Comparison of ENCODE assay signal across 42 mouse cellular contexts in the genomic region with DNA sequence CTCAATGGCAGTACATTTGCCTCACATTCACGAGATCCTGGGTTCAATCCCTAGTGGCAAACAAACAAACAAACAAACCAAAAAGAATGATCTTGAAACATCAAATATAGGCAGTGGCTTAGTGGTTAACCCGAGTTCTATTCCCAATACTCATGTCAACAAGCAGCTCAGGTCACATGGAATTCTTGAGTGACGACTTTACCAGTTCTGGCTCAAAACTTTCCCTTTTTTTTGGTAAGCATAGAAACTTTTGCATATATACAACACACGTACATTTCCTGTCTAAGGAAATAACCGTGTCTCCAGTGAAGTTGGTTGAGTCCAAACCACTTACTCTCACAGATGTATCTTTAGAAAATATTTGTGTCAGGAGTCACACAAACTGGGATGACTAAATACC. TPM values are rescaled to one million over a fixed set of nuclear protein-coding genes. Genes with fewer than 3 reads are reported as not detected.
"Had no signal": no experiment of that assay in that cellular context is flagged by ENCODE, and none has a peak within 500 bp of the region (broad histone marks: within the 10 kb centered on the region; RNA-seq: fewer than 3 reads in every experiment).

No protein-coding gene starts in this region.

- H3K4me1 ChIP-seq: limb, embryonic 10.5 days; limb, embryonic 12.5 days; liver, embryonic 12.5 days; liver, embryonic 13.5 days; liver, embryonic 15.5 days; megakaryocyte, embryonic 14.5 days; midbrain, embryonic 10.5 days; midbrain, embryonic 12.5 days; midbrain, embryonic 13.5 days; midbrain, embryonic 15.5 days; neural tube, embryonic 12.5 days had no signal

- H3K27me3 ChIP-seq: limb, embryonic 12.5 days; limb, embryonic 13.5 days; limb, embryonic 15.5 days; liver, embryonic 12.5 days; liver, embryonic 13.5 days; liver, embryonic 15.5 days; lung, embryonic 15.5 days; megakaryocyte, embryonic 14.5 days; midbrain, embryonic 12.5 days; midbrain, embryonic 13.5 days; midbrain, embryonic 15.5 days; neural tube, embryonic 12.5 days; neural tube, embryonic 13.5 days had no signal

- H3K9ac ChIP-seq: limb, embryonic 12.5 days; limb, embryonic 13.5 days; limb, embryonic 15.5 days; liver, embryonic 12.5 days; liver, embryonic 13.5 days; liver, embryonic 14.5 days; liver, embryonic 15.5 days; liver, postnatal 0 days; lung, embryonic 14.5 days; lung, embryonic 15.5 days; midbrain, embryonic 12.5 days; midbrain, embryonic 13.5 days; midbrain, embryonic 15.5 days; neural tube, embryonic 12.5 days; neural tube, embryonic 13.5 days had no signal

- H3K4me2 ChIP-seq: limb, embryonic 12.5 days; limb, embryonic 13.5 days; limb, embryonic 15.5 days; liver, embryonic 11.5 days; liver, embryonic 12.5 days; liver, embryonic 13.5 days; liver, embryonic 15.5 days; lung, embryonic 14.5 days; lung, embryonic 15.5 days; midbrain, embryonic 11.5 days; midbrain, embryonic 12.5 days; midbrain, embryonic 13.5 days; midbrain, embryonic 15.5 days; neural tube, embryonic 12.5 days; neural tube, embryonic 13.5 days had no signal

- DNase-seq: left cerebral cortex, postnatal 4 days; liver; liver, embryonic 13.5 days; liver, postnatal 0 days; lung, adult 18-20 months; lung, adult 2 months; lung, embryonic 14.5 days; lung, postnatal 10 days; lung, postnatal 14 days; lung, postnatal 36 days; lung, postnatal 4 days; midbrain, embryonic 14.5 days had no signal

- ATAC-seq: liver, embryonic 12.5 days; liver, postnatal 0 days; lung, postnatal 0 days; midbrain, embryonic 13.5 days; midbrain, embryonic 15.5 days; midbrain, embryonic 16.5 days had no signal

- H3K4me3 ChIP-seq: limb, embryonic 10.5 days; limb, embryonic 12.5 days; limb, embryonic 13.5 days; limb, embryonic 15.5 days; liver, embryonic 12.5 days; liver, embryonic 13.5 days; liver, embryonic 15.5 days; lung, embryonic 15.5 days; megakaryocyte, embryonic 14.5 days; midbrain, embryonic 10.5 days; midbrain, embryonic 12.5 days; midbrain, embryonic 13.5 days; midbrain, embryonic 15.5 days; myocyte; neural tube, embryonic 12.5 days; neural tube, embryonic 13.5 days had no signal

- H3K9me3 ChIP-seq: limb, embryonic 10.5 days; limb, embryonic 12.5 days; limb, embryonic 13.5 days; limb, embryonic 15.5 days; liver, embryonic 12.5 days; liver, embryonic 13.5 days; liver, embryonic 15.5 days; lung, embryonic 15.5 days; megakaryocyte, embryonic 14.5 days; midbrain, embryonic 10.5 days; midbrain, embryonic 12.5 days; midbrain, embryonic 13.5 days; midbrain, embryonic 15.5 days; neural tube, embryonic 12.5 days; neural tube, embryonic 13.5 days had no signal

- H3K27ac ChIP-seq: limb, embryonic 10.5 days; limb, embryonic 12.5 days; limb, embryonic 13.5 days; limb, embryonic 15.5 days; liver, embryonic 12.5 days; liver, embryonic 13.5 days; liver, embryonic 14.5 days; liver, embryonic 15.5 days; lung, embryonic 15.5 days; macrophage; midbrain, embryonic 10.5 days; midbrain, embryonic 12.5 days; midbrain, embryonic 13.5 days; midbrain, embryonic 15.5 days; neural tube, embryonic 12.5 days; neural tube, embryonic 13.5 days had no signal

RNA-seq across cellular contexts. Expression of a gene that starts 24.4 kb away (rescaled TPM):
- total RNA-seq: left cerebral cortex, postnatal 14 days; left cerebral cortex, postnatal 25 days; left cerebral cortex, postnatal 36 days; left cerebral cortex, postnatal 4 days; liver, adult 2 months; megakaryocyte progenitor cell, adult 5-6 weeks; megakaryocyte, adult 5-6 weeks; megakaryocyte-erythroid progenitor cell, adult 5-6 weeks; monocyte, adult 5-6 weeks had no signal
- polyA plus RNA-seq: liver, adult 2 months; liver, embryonic 14.5 days; liver, postnatal 0 days; lung, embryonic 16.5 days; lung, postnatal 0 days; macrophage had no signal

RNA-seq across cellular contexts. Expression of a gene that starts 40.8 kb away (rescaled TPM):
- total RNA-seq: left cerebral cortex, postnatal 14 days; left cerebral cortex, postnatal 25 days; left cerebral cortex, postnatal 36 days; left cerebral cortex, postnatal 4 days; megakaryocyte progenitor cell, adult 5-6 weeks; megakaryocyte, adult 5-6 weeks; megakaryocyte-erythroid progenitor cell, adult 5-6 weeks; monocyte, adult 5-6 weeks had no signal
- polyA plus RNA-seq: liver, embryonic 11.5 days; liver, embryonic 12.5 days; liver, embryonic 13.5 days; lung, embryonic 14.5 days; lung, embryonic 15.5 days; lung, postnatal 0 days; macrophage; midbrain, embryonic 10.5 days; midbrain, embryonic 11.5 days; neural tube, embryonic 12.5 days; neural tube, embryonic 13.5 days had no signal
